Mouse (Mus musculus) liver, postnatal 0 days (tissue): Measurements from ENCODE around the gene Mpp2.

ENCODE experiments used
- CTCF ChIP-seq: sonication (generic); IDR thresholded peaks from 2 replicates; pipeline ENCODE4 v1.5.1; 2016; ENCODE audit warnings: antibody characterized with exemption, low read depth
- EP300 ChIP-seq: IDR thresholded peaks from 2 replicates; pipeline ENCODE4 v1.6.1; 2016; ENCODE audit warnings: antibody characterized with exemption, low read depth, mild to moderate bottlenecking

GRCm38 (mm10) chr11:102117386-102117785 lies 29.1 kb upstream of the Mpp2 start:
- no peak for TF ChIP-seq CTCF
- TF ChIP-seq EP300, result no peak
